Mouse (Mus musculus) ES-Bruce4 (cell line): ENCODE results near the gene Lrrc28. TPM values are rescaled to one million over a fixed set of nuclear protein-coding genes. Genes with fewer than 3 reads are reported as not detected.

Experiments used
- H3K27ac ChIP-seq: 2 replicates; pipeline ENCODE4 v1.5.1; 2012; ENCODE audit warnings: low read length, inconsistent platforms; ENCODE audit not compliant: insufficient read depth
- H3K27me3 ChIP-seq: 2 replicates; pipeline ENCODE4 v1.6.1; 2012; ENCODE audit warnings: mild to moderate bottlenecking, low read length, inconsistent platforms; ENCODE audit not compliant: control insufficient read depth, poor library complexity, insufficient read depth, severe bottlenecking
- H3K36me3 ChIP-seq: 2 replicates; pipeline ENCODE4 v1.6.1; 2012; ENCODE audit warnings: inconsistent platforms, mild to moderate bottlenecking, low read length, moderate library complexity; ENCODE audit not compliant: control insufficient read depth, poor library complexity, insufficient read depth, severe bottlenecking
- H3K4me1 ChIP-seq: one replicate; pipeline ENCODE4 v1.8.1; 2011; ENCODE audit warnings: low read length; ENCODE audit not compliant: control insufficient read depth, insufficient read depth
- H3K4me3 ChIP-seq: 2 replicates; pipeline ENCODE4 v1.5.1; 2011; ENCODE audit warnings: low read depth, mild to moderate bottlenecking, low read length
- H3K9ac ChIP-seq: 2 replicates; pipeline ENCODE4 v1.6.1; 2012; ENCODE audit warnings: low read depth, mild to moderate bottlenecking, inconsistent platforms; ENCODE audit not compliant: poor library complexity, severe bottlenecking
- H3K9me3 ChIP-seq: replicated peaks from 2 replicates; pipeline ENCODE4 v1.6.1; 2012; ENCODE audit warnings: mild to moderate bottlenecking, low read length, inconsistent platforms; ENCODE audit not compliant: control insufficient read depth, poor library complexity, insufficient read depth, severe bottlenecking
- CTCF ChIP-seq: IDR thresholded peaks from one replicate; pipeline ENCODE4 v1.8.1; 2011; ENCODE audit warnings: low read depth, low read length
- EP300 ChIP-seq: IDR thresholded peaks from 2 replicates; pipeline ENCODE4 v1.6.1; 2011; ENCODE audit warnings: low read depth, low read length; ENCODE audit not compliant: insufficient read depth
- POLR2A ChIP-seq: IDR thresholded peaks from one replicate; pipeline ENCODE4 v1.8.1; 2011; ENCODE audit warnings: low read length; ENCODE audit not compliant: insufficient read depth
- polyA plus RNA-seq: library from polyadenylated mRNA; stranded (reverse); fragments of >200 nt; gene quantifications from 2 replicates; pipeline ENCODE4 v1.2.4, GENCODE M21; 2011; ENCODE audit warnings: low read depth; ENCODE audit not compliant: missing spikeins, insufficient read depth, insufficient read length

Lrrc28 gene
- polyA plus RNA-seq, 1 experiment, result 34.5 TPM

DNA sequence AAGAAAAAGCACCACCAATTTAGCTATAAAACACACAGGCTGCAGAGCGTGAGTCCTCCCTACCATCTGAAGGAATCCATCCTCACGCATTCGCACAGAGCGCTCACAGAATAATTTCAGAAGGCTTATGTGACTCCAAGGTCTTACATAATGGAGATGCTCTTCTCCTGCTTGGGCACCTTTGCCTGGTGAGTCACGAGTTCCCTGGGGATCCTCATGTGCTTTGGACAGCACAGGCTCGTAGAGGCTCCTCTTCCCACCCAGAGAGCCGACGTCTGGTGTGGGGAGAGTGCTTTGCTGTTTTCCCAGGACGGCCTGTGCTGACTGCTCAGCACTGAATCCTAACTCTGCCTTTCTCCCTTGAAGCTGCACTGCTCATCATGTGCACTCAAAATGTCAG is 129.4 kb downstream of the Lrrc28 start:
- Histone ChIP-seq H3K9me3 (no peaks in the 10 kb centered on the region), H3K9ac (no peak overlapping the region), H3K4me3 (no peak overlapping the region), H3K27me3 (no peaks in the 10 kb centered on the region), H3K4me1 (no peaks in the 10 kb centered on the region), H3K27ac (no peak overlapping the region), H3K36me3 (no peaks in the 10 kb centered on the region)
- no peak for TF ChIP-seq POLR2A
- TF ChIP-seq CTCF, result no peak
- no peak for TF ChIP-seq EP300

DNA sequence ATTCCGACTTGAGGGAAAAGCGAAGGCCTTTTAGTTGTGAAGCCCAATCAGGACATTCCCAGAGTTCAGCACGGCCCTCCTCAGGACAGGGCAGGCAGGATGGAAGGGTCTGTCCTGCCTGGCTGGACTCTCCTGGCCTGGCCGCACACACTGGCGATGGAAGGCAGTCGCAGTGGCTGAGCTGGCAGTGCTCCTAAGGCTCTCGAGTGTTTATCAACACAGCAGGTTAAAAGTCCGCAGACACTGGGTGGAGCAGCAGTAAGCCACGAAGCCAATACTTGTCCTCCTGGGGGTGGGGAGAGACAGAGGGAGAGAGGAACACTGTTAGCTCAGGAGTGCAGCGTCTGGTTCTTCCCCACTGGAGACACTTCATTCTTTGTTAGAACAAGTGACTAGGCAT is 130.2 kb downstream of the Lrrc28 start:
- Histone ChIP-seq H3K4me3 (no peak overlapping the region), H3K9ac (no peak overlapping the region), H3K36me3 (no peaks in the 10 kb centered on the region), H3K9me3 (no peaks in the 10 kb centered on the region), H3K4me1 (no peaks in the 10 kb centered on the region), H3K27me3 (no peaks in the 10 kb centered on the region), H3K27ac (no peak overlapping the region)
- TF ChIP-seq CTCF (no peak), EP300 (no peak), POLR2A (no peak)

DNA sequence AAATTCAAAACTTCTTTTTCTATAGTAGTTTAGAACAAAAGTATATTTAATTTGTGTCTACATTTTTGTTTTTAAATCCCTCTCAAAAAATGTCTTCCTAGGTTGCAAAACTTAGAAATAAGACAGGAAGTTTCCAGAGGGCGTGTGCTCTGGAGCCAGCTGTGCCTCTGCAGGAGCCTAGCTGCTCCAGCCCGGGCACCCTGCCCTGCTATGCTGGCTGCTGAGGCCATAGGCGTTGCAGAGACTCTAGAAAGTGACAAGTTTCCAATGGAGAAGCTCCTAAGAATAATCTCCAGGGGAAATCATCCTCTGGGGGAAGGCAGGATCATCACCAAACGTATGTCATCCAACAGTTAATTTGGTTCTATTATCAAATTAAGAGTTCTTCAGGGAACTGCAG is 130.7 kb downstream of the Lrrc28 start:
- Histone ChIP-seq H3K27ac (no peak overlapping the region), H3K36me3 (no peaks in the 10 kb centered on the region), H3K9me3 (no peaks in the 10 kb centered on the region), H3K27me3 (no peaks in the 10 kb centered on the region), H3K4me3 (no peak overlapping the region), H3K9ac (no peak overlapping the region), H3K4me1 (no peaks in the 10 kb centered on the region)
- TF ChIP-seq EP300, result no peak
- no peak for TF ChIP-seq POLR2A

DNA sequence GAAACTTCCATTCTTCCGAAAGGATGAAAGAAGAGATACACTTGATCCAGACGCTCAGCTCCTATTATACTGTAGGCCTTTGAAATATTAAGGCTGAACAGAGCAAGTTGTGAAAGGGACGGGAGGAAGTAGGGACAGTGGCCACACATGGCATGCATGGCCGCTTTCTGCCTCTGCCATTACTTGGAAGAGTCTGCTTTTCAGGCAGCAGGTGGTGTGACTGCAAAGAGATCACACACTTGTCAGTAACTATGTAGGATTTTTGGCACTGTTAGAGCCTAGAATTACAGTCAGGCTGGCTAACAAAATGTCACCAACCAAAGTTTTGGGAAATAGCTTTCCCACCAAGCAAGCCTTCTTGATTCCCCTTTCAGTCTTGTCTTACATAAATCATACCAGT is 131.4 kb downstream of the Lrrc28 start:
- H3K27me3 ChIP-seq, result no peaks in the 10 kb centered on the region
- TF ChIP-seq POLR2A (no peak), EP300 (no peak), CTCF (no peak)

DNA sequence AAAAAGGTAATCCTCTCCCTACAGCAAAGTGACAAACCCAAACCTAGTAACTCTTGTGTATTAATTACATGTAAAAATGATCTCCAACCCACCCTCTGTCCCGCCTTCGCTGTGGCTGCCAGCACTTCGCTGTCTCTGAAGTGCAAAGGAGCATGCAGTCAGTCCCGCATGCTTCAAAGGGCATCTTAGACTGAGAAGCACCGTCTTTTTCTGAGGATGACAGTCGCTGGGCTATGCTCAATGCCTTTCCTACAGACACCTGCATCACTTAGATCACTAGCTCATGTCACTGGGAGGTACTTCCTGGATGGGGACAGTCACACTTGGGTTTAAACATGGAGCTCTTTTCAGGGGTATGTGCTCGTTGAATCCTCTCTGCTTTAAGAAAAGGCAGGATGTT is 133.5 kb downstream of the Lrrc28 start:
- no peaks in the 10 kb centered on the region for H3K4me1 ChIP-seq
- H3K36me3 ChIP-seq, result no peaks in the 10 kb centered on the region
- H3K4me3 ChIP-seq, result no peak overlapping the region
- H3K9me3 ChIP-seq, result no peaks in the 10 kb centered on the region
- H3K27ac ChIP-seq, result no peak overlapping the region
- TF ChIP-seq EP300 (no peak), CTCF (no peak), POLR2A (no peak)
- H3K27me3 ChIP-seq, result no peaks in the 10 kb centered on the region
- no peak overlapping the region for H3K9ac ChIP-seq

More for the DNA sequence above, 131.4 kb downstream of the Lrrc28 start:
- Histone ChIP-seq H3K27ac (no peak overlapping the region), H3K36me3 (no peaks in the 10 kb centered on the region), H3K4me3 (no peak overlapping the region), H3K9me3 (no peaks in the 10 kb centered on the region), H3K9ac (no peak overlapping the region), H3K4me1 (no peaks in the 10 kb centered on the region)

DNA sequence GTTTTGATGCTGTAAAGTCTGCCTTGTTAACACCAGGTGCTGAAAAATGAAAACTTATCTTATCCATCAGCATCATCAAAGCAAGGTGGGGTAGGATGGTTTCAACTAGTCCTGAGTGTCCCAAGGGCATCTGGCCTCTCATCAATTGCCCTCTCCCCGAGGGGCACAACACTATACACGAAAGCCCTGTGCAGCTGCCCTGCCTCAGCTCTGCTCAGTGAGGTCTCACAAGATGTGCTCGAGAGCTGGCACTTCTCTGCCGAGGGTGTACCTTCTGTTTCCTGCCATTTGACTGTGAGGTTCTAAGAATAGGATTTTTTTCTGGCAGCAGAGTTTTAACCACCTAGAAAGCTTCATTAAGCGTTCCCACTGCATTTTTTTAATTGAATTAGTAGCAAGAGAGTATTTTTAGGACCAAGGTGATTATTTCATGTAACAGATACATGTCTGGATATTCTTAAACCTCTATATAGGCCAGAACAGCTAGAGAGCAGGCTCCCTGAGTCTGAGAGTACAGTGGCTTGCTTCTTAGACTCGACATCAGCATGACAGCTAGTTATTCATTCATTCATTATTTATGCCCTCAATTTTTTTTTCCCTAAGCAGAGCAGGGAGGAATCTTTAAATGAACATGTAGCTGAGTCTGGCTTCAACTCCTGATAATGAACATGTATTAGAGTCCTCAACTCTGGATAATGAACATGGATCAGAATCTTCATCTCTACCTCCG is 141.6 kb downstream of the Lrrc28 start:
- Histone ChIP-seq H3K4me3 (no peak overlapping the region), H3K27me3 (no peaks in the 10 kb centered on the region), H3K9me3 (no peaks in the 10 kb centered on the region), H3K36me3 (no peaks in the 10 kb centered on the region), H3K4me1 (no peaks in the 10 kb centered on the region), H3K9ac (no peak overlapping the region), H3K27ac (no peak overlapping the region)
- TF ChIP-seq POLR2A (no peak), CTCF (no peak), EP300 (no peak)
